Mouse (Mus musculus): ENCODE results near the gene Iqsec1.

DNA sequence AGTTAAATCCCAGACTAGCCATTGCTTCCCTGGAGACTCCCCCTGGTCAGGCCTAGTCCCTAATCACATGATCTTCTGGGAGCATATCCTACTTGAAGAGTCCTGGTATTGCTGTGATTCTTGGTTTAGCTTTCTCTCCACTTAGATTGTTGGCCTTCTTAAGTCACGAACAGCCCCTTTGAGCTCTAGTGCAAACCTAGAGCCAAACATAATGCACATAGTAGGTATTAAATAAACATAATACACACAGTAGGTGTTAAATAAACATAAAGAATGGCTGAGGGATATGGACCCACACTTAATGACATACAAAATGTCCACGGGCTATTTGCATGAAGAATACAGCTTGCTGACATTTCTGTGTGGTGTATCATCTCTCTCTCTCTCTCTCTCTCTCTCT is 15.7 kb upstream of the Iqsec1 start:
- no peak for TF ChIP-seq POLR2A (IDR thresholded peaks at IDR 0.05; ENCODE audit: insufficient read depth, low read length)
- TF ChIP-seq CTCF (IDR thresholded peaks at IDR 0.05; ENCODE audit: low read depth, low read length): no peak
- TF ChIP-seq EP300 (IDR thresholded peaks at IDR 0.05; ENCODE audit: insufficient read depth, low read depth, low read length): no peak
